33 mouse cellular contexts compared by ENCODE assay signal in the genomic region with DNA sequence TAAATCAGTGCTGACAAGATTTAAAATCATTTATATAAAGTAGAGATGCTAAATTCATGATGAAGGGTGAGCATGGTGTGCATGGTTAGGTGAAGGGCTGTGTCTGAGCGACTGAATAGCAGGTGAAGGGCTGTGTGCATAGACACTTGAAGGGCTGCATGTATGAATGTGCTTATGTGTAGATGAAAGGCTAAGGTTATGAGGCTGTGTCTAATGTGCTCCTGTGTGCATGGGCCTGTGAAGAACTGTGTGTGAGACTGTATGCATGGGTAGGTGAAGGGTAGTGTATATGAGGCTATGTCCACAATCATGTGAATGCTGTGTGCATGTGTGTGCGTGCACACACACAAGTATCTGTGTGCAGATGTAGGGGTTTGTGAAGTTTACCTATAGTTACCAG. TPM values are rescaled to one million over a fixed set of nuclear protein-coding genes. Genes with fewer than 3 reads are reported as not detected.
A peak's percentile ranks its signal among the peaks of the same experiment; 100 is the strongest.
DNase-seq lines count a peak whose midpoint lies in the region; ATAC-seq and TF ChIP-seq lines count a peak whose summit lies in the region.
"Had no signal": no experiment of that assay in that cellular context is flagged by ENCODE, and none has a peak within 500 bp of the region (broad histone marks: within the 10 kb centered on the region; RNA-seq: fewer than 3 reads in every experiment).

No protein-coding gene starts in this region.

- TF ChIP-seq CTCF in MEL (IDR thresholded peaks at IDR 0.05 in 2 of 3, conservative IDR thresholded peaks at IDR 0.05 in 1 of 3; ENCODE audit: control insufficient read depth in 1 of 3, insufficient read depth in 1 of 3, low read depth in 2 of 3, low read length in 3 of 3, poor library complexity in 1 of 3, severe bottlenecking in 1 of 3) = no peak

- H3K9ac ChIP-seq in hindbrain, embryonic 13.5 days = no peak overlapping the region
- no peak overlapping the region for H3K9ac ChIP-seq in midbrain, embryonic 12.5 days (replicated peaks)
- no peak overlapping the region for H3K9ac ChIP-seq in midbrain, embryonic 16.5 days (ENCODE audit: low read depth, low read length)
- no peak overlapping the region for H3K9ac ChIP-seq in MEL (ENCODE audit: control insufficient read depth, low read depth, low read length, poor library complexity, severe bottlenecking)
- no peak overlapping the region for H3K9ac ChIP-seq in forebrain, embryonic 13.5 days
- H3K9ac ChIP-seq: heart, embryonic 12.5 days; kidney, embryonic 15.5 days; limb, embryonic 13.5 days; lung, embryonic 15.5 days; neural tube, embryonic 13.5 days; stomach, embryonic 15.5 days had no signal

- peaks cover 35% of the 10 kb centered on the region for H3K79me2 ChIP-seq in MEL (ENCODE audit: control insufficient read depth, insufficient read depth, low read length, poor library complexity)

- 0 out of 2 replicates have a peak, but pooled peaks have one; percentile 36 for ATAC-seq in hindbrain, embryonic 13.5 days (ENCODE audit: low FRiP score)
- ATAC-seq in midbrain, embryonic 12.5 days (ENCODE audit: low FRiP score, low read depth) = peak; percentile 63
- ATAC-seq in midbrain, embryonic 16.5 days = no peak
- peak; percentile 42; the same call in 1 of the 2 replicates for ATAC-seq in forebrain, embryonic 13.5 days
- ATAC-seq: activated CD4-positive, CD25-positive, alpha-beta regulatory T cell, adult 4 months had no signal

- no peak for DNase-seq in hindbrain, embryonic 10.5 days (ENCODE audit: low spot score)
- DNase-seq in MEL (ENCODE audit: low read depth, low spot score) = no peak
- no peak for DNase-seq in cerebellum, adult 9-11 months
- no peak for DNase-seq in gastrocnemius, adult 18-20 months (ENCODE audit: low spot score)
- DNase-seq: adrenal gland, adult 2 months; adrenal gland, postnatal 36 days; B cell, adult 2 months; cerebellum, adult 18-20 months; cerebellum, postnatal 14 days; gastrocnemius, postnatal 25 days; heart, adult 18-20 months; heart, postnatal 4 days; kidney, adult 18-20 months; kidney, postnatal 25 days; lung, postnatal 4 days; retina, postnatal 1 day; right cerebral cortex, postnatal 14 days; thymus, postnatal 14 days had no signal

- no peak overlapping the region for H3K4me3 ChIP-seq in hindbrain, embryonic 13.5 days
- H3K4me3 ChIP-seq in hindbrain, embryonic 10.5 days = no peak overlapping the region
- H3K4me3 ChIP-seq in midbrain, embryonic 12.5 days = no peak overlapping the region
- H3K4me3 ChIP-seq in midbrain, embryonic 16.5 days (ENCODE audit: low read depth, low read length) = no peak overlapping the region
- H3K4me3 ChIP-seq in MEL (ENCODE audit: control insufficient read depth in 1 of 2, insufficient read depth in 1 of 2, low read depth in 2 of 2, low read length in 2 of 2) = no peak overlapping the region
- no peak overlapping the region for H3K4me3 ChIP-seq in forebrain, embryonic 13.5 days
- H3K4me3 ChIP-seq: erythroblast, embryonic 14.5 days; heart, embryonic 12.5 days; kidney, embryonic 15.5 days; limb, embryonic 13.5 days; lung, embryonic 15.5 days; megakaryocyte, embryonic 14.5 days; neural tube, embryonic 13.5 days; stomach, embryonic 15.5 days had no signal

- no peaks in the 10 kb centered on the region for H3K9me3 ChIP-seq in hindbrain, embryonic 13.5 days
- peaks cover 5% of the 10 kb centered on the region; the same call in 1 of the 2 replicates for H3K9me3 ChIP-seq in hindbrain, embryonic 10.5 days
- peaks cover 9% of the 10 kb centered on the region; the same call in 1 of the 2 replicates for H3K9me3 ChIP-seq in midbrain, embryonic 12.5 days
- no peaks in the 10 kb centered on the region for H3K9me3 ChIP-seq in midbrain, embryonic 16.5 days (replicated peaks; ENCODE audit: control insufficient read depth, low read length, poor library complexity, severe bottlenecking)
- no peaks in the 10 kb centered on the region for H3K9me3 ChIP-seq in MEL (replicated peaks; ENCODE audit: insufficient read depth, low read length)
- no peaks in the 10 kb centered on the region for H3K9me3 ChIP-seq in forebrain, embryonic 13.5 days (replicated peaks)
- H3K9me3 ChIP-seq: heart, embryonic 12.5 days; kidney, embryonic 15.5 days; lung, embryonic 15.5 days; megakaryocyte, embryonic 14.5 days; stomach, embryonic 15.5 days had no signal

- H3K27ac ChIP-seq in hindbrain, embryonic 13.5 days = no peak overlapping the region
- no peak overlapping the region for H3K27ac ChIP-seq in hindbrain, embryonic 10.5 days
- no peak overlapping the region for H3K27ac ChIP-seq in midbrain, embryonic 12.5 days (replicated peaks)
- no peak overlapping the region for H3K27ac ChIP-seq in midbrain, embryonic 16.5 days (ENCODE audit: low read length)
- no peak overlapping the region for H3K27ac ChIP-seq in MEL (ENCODE audit: control insufficient read depth, low read depth, low read length)
- no peak overlapping the region for H3K27ac ChIP-seq in forebrain, embryonic 13.5 days
- H3K27ac ChIP-seq: kidney, embryonic 15.5 days; limb, embryonic 13.5 days; lung, embryonic 15.5 days; neural tube, embryonic 13.5 days; stomach, embryonic 15.5 days had no signal

- no peak for TF ChIP-seq POLR2A in MEL (IDR thresholded peaks at IDR 0.05; ENCODE audit: control insufficient read depth in 1 of 2, insufficient read depth in 1 of 2, low read depth in 1 of 2, low read length in 2 of 2, poor library complexity in 1 of 2)

- no peak for TF ChIP-seq RAD21 in MEL (IDR thresholded peaks at IDR 0.05; ENCODE audit: low read depth, low read length)

- H3K4me2 ChIP-seq in hindbrain, embryonic 13.5 days = no peak overlapping the region
- H3K4me2 ChIP-seq in midbrain, embryonic 12.5 days (replicated peaks) = no peak overlapping the region
- H3K4me2 ChIP-seq in midbrain, embryonic 16.5 days (ENCODE audit: low read length) = no peak overlapping the region
- no peak overlapping the region for H3K4me2 ChIP-seq in forebrain, embryonic 13.5 days
- H3K4me2 ChIP-seq: heart, embryonic 12.5 days; kidney, embryonic 15.5 days; limb, embryonic 13.5 days; liver, embryonic 11.5 days; lung, embryonic 15.5 days; neural tube, embryonic 13.5 days; stomach, embryonic 15.5 days had no signal

- H3K27me3 ChIP-seq in hindbrain, embryonic 13.5 days = no peaks in the 10 kb centered on the region
- H3K27me3 ChIP-seq in hindbrain, embryonic 10.5 days (ENCODE audit: insufficient read depth, poor library complexity, severe bottlenecking) = no peaks in the 10 kb centered on the region
- H3K27me3 ChIP-seq in midbrain, embryonic 12.5 days = peaks cover 13% of the 10 kb centered on the region
- H3K27me3 ChIP-seq in midbrain, embryonic 16.5 days (ENCODE audit: control insufficient read depth, insufficient read depth, low read depth, low read length) = no peaks in the 10 kb centered on the region
- H3K27me3 ChIP-seq in MEL (ENCODE audit: control insufficient read depth in 1 of 2, insufficient read depth in 2 of 2, low read length in 2 of 2) = no peaks in the 10 kb centered on the region
- H3K27me3 ChIP-seq in forebrain, embryonic 13.5 days = no peaks in the 10 kb centered on the region
- H3K27me3 ChIP-seq: heart, embryonic 12.5 days; kidney, embryonic 15.5 days; limb, embryonic 13.5 days; lung, embryonic 15.5 days; neural tube, embryonic 13.5 days; stomach, embryonic 15.5 days had no signal

- TF ChIP-seq EP300 in MEL (IDR thresholded peaks at IDR 0.05; ENCODE audit: low read depth in 1 of 2, low read length in 2 of 2) = no peak

- WGBS in hindbrain, embryonic 13.5 days = 72% methylated on average over 2 of the region's 2 CpGs
- WGBS in hindbrain, embryonic 10.5 days = 88% methylated on average over 2 of the region's 2 CpGs
- WGBS in midbrain, embryonic 12.5 days = 89% methylated on average over 2 of the region's 2 CpGs
- WGBS in midbrain, embryonic 16.5 days = 88% methylated on average over 2 of the region's 2 CpGs
- WGBS in forebrain, embryonic 13.5 days = 70% methylated on average over 2 of the region's 2 CpGs

- peaks cover 3% of the 10 kb centered on the region; the same call in 1 of the 2 replicates for H3K36me3 ChIP-seq in hindbrain, embryonic 13.5 days
- peaks cover 10% of the 10 kb centered on the region for H3K36me3 ChIP-seq in hindbrain, embryonic 10.5 days
- H3K36me3 ChIP-seq in midbrain, embryonic 12.5 days = peaks cover 7% of the 10 kb centered on the region
- no peaks in the 10 kb centered on the region for H3K36me3 ChIP-seq in midbrain, embryonic 16.5 days (ENCODE audit: control insufficient read depth, insufficient read depth, low read length)
- peaks cover 26 to 67% of the 10 kb centered on the region in 2 experiments for H3K36me3 ChIP-seq in MEL (ENCODE audit: control insufficient read depth in 1 of 2, insufficient read depth in 2 of 2, low read length in 2 of 2)
- peaks cover 10% of the 10 kb centered on the region for H3K36me3 ChIP-seq in forebrain, embryonic 13.5 days (ENCODE audit: poor library complexity, severe bottlenecking)

- peaks cover 33% of the 10 kb centered on the region for H3K4me1 ChIP-seq in hindbrain, embryonic 13.5 days (replicated peaks)
- peaks cover 24% of the 10 kb centered on the region for H3K4me1 ChIP-seq in hindbrain, embryonic 10.5 days (replicated peaks)
- H3K4me1 ChIP-seq in midbrain, embryonic 12.5 days = peaks cover 31% of the 10 kb centered on the region
- H3K4me1 ChIP-seq in midbrain, embryonic 16.5 days (ENCODE audit: control insufficient read depth, insufficient read depth, low read length) = no peaks in the 10 kb centered on the region
- H3K4me1 ChIP-seq in MEL (ENCODE audit: control insufficient read depth in 1 of 2, insufficient read depth in 2 of 2, low read length in 2 of 2) = peaks cover 31 to 50% of the 10 kb centered on the region in 2 experiments
- H3K4me1 ChIP-seq in forebrain, embryonic 13.5 days = peaks cover 53% of the 10 kb centered on the region
- H3K4me1 ChIP-seq: megakaryocyte, embryonic 14.5 days had no signal

RNA-seq across cellular contexts. Expression of a gene that starts 29.0 kb away (rescaled TPM):
- polyA plus RNA-seq in hindbrain, embryonic 13.5 days (2015; fragmentation: Nextera tagmentation; extraction: Ambion mirVana) = 34.2 and 37.0 TPM in 2 replicates
- polyA plus RNA-seq in hindbrain, embryonic 10.5 days (2016; fragmentation: Nextera tagmentation; extraction: Ambion mirVana) = 12.7 and 18.4 TPM in 2 replicates
- polyA plus RNA-seq in midbrain, embryonic 12.5 days (2016; fragmentation: Nextera tagmentation; extraction: Ambion mirVana) = 11.5 and 16.5 TPM in 2 replicates
- 11.6 and 12.1 TPM in 2 replicates for polyA plus RNA-seq in midbrain, embryonic 16.5 days (2015; fragmentation: Nextera tagmentation; extraction: Ambion mirVana)
- not detected in 2 replicates for total RNA-seq in MEL (2012; rRNA removed)
- not detected for polyA plus RNA-seq in MEL (2012; ENCODE audit: insufficient read depth in 1 of 2, insufficient read length in 2 of 2, low read depth in 1 of 2, low replicate concordance in 2 of 2, missing spikeins in 1 of 2)
- polyA plus RNA-seq in forebrain, embryonic 13.5 days (2015; fragmentation: Nextera tagmentation; extraction: Ambion mirVana) = 64.7 and 71.1 TPM in 2 replicates
- under 1 TPM in 1 of 2 experiments, not detected in 1; 0.21 TPM for total RNA-seq in gastrocnemius, adult 18-20 months (2021)
- total RNA-seq: adrenal gland, adult 2 months; adrenal gland, postnatal 36 days; heart, adult 18-20 months; heart, postnatal 4 days had no signal
- polyA plus RNA-seq: activated CD4-positive, CD25-positive, alpha-beta regulatory T cell, adult 4 months; erythroblast, embryonic 14.5 days; small intestine, adult 2 months had no signal

RNA-seq across cellular contexts. Expression of a gene that starts 34.4 kb away (rescaled TPM):
- 48.1 and 53.2 TPM in 2 replicates for polyA plus RNA-seq in hindbrain, embryonic 13.5 days (2015; fragmentation: Nextera tagmentation; extraction: Ambion mirVana)
- 10.9 and 17.5 TPM in 2 replicates for polyA plus RNA-seq in hindbrain, embryonic 10.5 days (2016; fragmentation: Nextera tagmentation; extraction: Ambion mirVana)
- 28.5 and 28.6 TPM in 2 replicates for polyA plus RNA-seq in midbrain, embryonic 12.5 days (2016; fragmentation: Nextera tagmentation; extraction: Ambion mirVana)
- polyA plus RNA-seq in midbrain, embryonic 16.5 days (2015; fragmentation: Nextera tagmentation; extraction: Ambion mirVana) = 25.8 and 26.6 TPM in 2 replicates
- 10.2 and 16.4 TPM in 2 replicates for total RNA-seq in MEL (2012; rRNA removed)
- polyA plus RNA-seq in MEL (2012; ENCODE audit: insufficient read depth in 1 of 2, insufficient read length in 2 of 2, low read depth in 1 of 2, low replicate concordance in 2 of 2, missing spikeins in 1 of 2) = 10 to 100 TPM; 13.4 to 20.5 TPM
- polyA plus RNA-seq in forebrain, embryonic 13.5 days (2015; fragmentation: Nextera tagmentation; extraction: Ambion mirVana) = 93.7 and 121 TPM in 2 replicates
- 10 to 100 TPM; 56.3 to 56.9 TPM for total RNA-seq in gastrocnemius, adult 18-20 months (2021)

Comparison
In these comparisons a context has a peak if more than half of its experiments do, and no peak if none do; other contexts are left out.
1. RNA of a gene that starts 29.0 kb away (polyA plus RNA-seq): 64.7 to 71.1 TPM in forebrain, embryonic 13.5 days, 34.2 to 37.0 TPM in hindbrain, embryonic 13.5 days, 12.7 to 18.4 TPM in hindbrain, embryonic 10.5 days, 11.6 to 12.1 TPM in midbrain, embryonic 16.5 days and 11.5 to 16.5 TPM in midbrain, embryonic 12.5 days; not detected in MEL; every median in the first group is over 10 times any median in the second.